Mouse (Mus musculus) cerebellum, postnatal 14 days (tissue): Measurements from ENCODE around the gene Ppm1l.

Experiments
- DNase-seq, 2 experiments: peaks; one replicate each; pipeline ENCODE4 v3.0.0; 2021; ENCODE audit warnings: mixed read lengths in 2 of 2

Ppm1l gene

GRCm38 (mm10) chr3:69316391-69317195, at the start of gene Ppm1l:
Gene Ppm1l, plus strand, starts transcription at chr3:69316861.
- peak; percentile 93 to 95 for DNase-seq

GRCm38 (mm10) chr3:69271812-69272211, 44.8 kb upstream of the Ppm1l start:
- DNase-seq, result peak; percentile 60 to 61

GRCm38 (mm10) chr3:69274018-69274663, 42.5 kb upstream of the Ppm1l start:
- peak; percentile 32 to 55 for DNase-seq

- DNase-seq, result peak in 1 of 2 experiments; percentile 25
Observed at GRCm38 (mm10) chr3:69274664-69275312, 41.9 kb upstream of the Ppm1l start.

GRCm38 (mm10) chr3:69278648-69279047, 38.0 kb upstream of the Ppm1l start:
- no peak for DNase-seq

GRCm38 (mm10) chr3:69282406-69282805, 34.3 kb upstream of the Ppm1l start:
- no peak for DNase-seq

GRCm38 (mm10) chr3:69283085-69283847, 33.4 kb upstream of the Ppm1l start:
- DNase-seq, result peak; percentile 17 to 20

GRCm38 (mm10) chr3:69289833-69290232, 26.8 kb upstream of the Ppm1l start:
- peak; percentile 54 to 63 for DNase-seq

GRCm38 (mm10) chr3:69290294-69290693, 26.4 kb upstream of the Ppm1l start:
- DNase-seq, result peak; percentile 67 to 80

- no peak for DNase-seq
Observed at GRCm38 (mm10) chr3:69290844-69291243, 25.8 kb upstream of the Ppm1l start.

GRCm38 (mm10) chr3:69292628-69293027, 24.0 kb upstream of the Ppm1l start:
- peak; percentile 47 to 52 for DNase-seq

- DNase-seq, result no peak
Observed at GRCm38 (mm10) chr3:69296270-69296669, 20.4 kb upstream of the Ppm1l start.

- no peak for DNase-seq
Observed at GRCm38 (mm10) chr3:69300121-69300520, 16.5 kb upstream of the Ppm1l start.

GRCm38 (mm10) chr3:69315810-69316390, 761 bp upstream of the Ppm1l start:
- DNase-seq, result no peak

- peak in 1 of 2 experiments; percentile 69 for DNase-seq
Observed at GRCm38 (mm10) chr3:69317251-69318125, 827 bp downstream of the Ppm1l start.

- peak; percentile 52 to 54 for DNase-seq
Observed at GRCm38 (mm10) chr3:69318131-69318951, 1.7 kb downstream of the Ppm1l start.

GRCm38 (mm10) chr3:69319061-69319720, 2.5 kb downstream of the Ppm1l start:
- DNase-seq, result no peak

GRCm38 (mm10) chr3:69323982-69324381, 7.3 kb downstream of the Ppm1l start:
- DNase-seq, result peak; percentile 76 to 77

- no peak for DNase-seq
Observed at GRCm38 (mm10) chr3:69329910-69330309, 13.2 kb downstream of the Ppm1l start.

- DNase-seq, result no peak
Observed at GRCm38 (mm10) chr3:69333819-69334218, 17.2 kb downstream of the Ppm1l start.
